Mouse (Mus musculus) heart, embryonic 11.5 days (tissue): Measurements from ENCODE around the gene Alkbh5. TPM values are rescaled to one million over a fixed set of nuclear protein-coding genes. Genes with fewer than 3 reads are reported as not detected.
"Not testable (repeated sequence)": the region's sequence is repeated elsewhere in the genome, so short reads cannot be mapped to it uniquely, and the experiment has no call there.

ENCODE experiments used
- ATAC-seq: fragments of 200-750 bp; cut with Nextera tagmentation; replicated peaks from 2 replicates; pipeline ENCODE4 v1.8.0; 2017; ENCODE audit warnings: moderate library complexity; ENCODE audit not compliant: insufficient number of reproducible peaks, low FRiP score, low TSS enrichment
- H3K27ac ChIP-seq: fragments of 300-500 bp; sonication (generic); 2 replicates; pipeline ENCODE4 v1.5.1; 2014; ENCODE audit warnings: mild to moderate bottlenecking, low read depth, low read length
- H3K27me3 ChIP-seq: fragments of 300-500 bp; sonication (generic); 2 replicates; pipeline ENCODE4 v1.6.1; 2014; ENCODE audit warnings: mild to moderate bottlenecking, low read length, mixed read lengths; ENCODE audit not compliant: control insufficient read depth, insufficient read depth
- H3K36me3 ChIP-seq: fragments of 300-500 bp; sonication (generic); 2 replicates; pipeline ENCODE4 v1.6.1; 2014; ENCODE audit warnings: mild to moderate bottlenecking, low read length, moderate library complexity, mixed read lengths; ENCODE audit not compliant: control insufficient read depth, insufficient read depth
- H3K4me1 ChIP-seq: fragments of 300-500 bp; sonication (generic); 2 replicates; pipeline ENCODE4 v1.6.1; 2014; ENCODE audit warnings: low read length; ENCODE audit not compliant: control insufficient read depth, insufficient read depth
- H3K4me2 ChIP-seq: fragments of 300-500 bp; sonication (generic); 2 replicates; pipeline ENCODE4 v1.6.1; 2014; ENCODE audit warnings: mild to moderate bottlenecking, moderate library complexity
- H3K4me3 ChIP-seq: fragments of 300-500 bp; sonication (generic); 2 replicates; pipeline ENCODE4 v1.5.1; 2014; ENCODE audit warnings: low read depth, low read length
- H3K9ac ChIP-seq: fragments of 300-500 bp; sonication (generic); 2 replicates; pipeline ENCODE4 v1.6.1; 2014; ENCODE audit warnings: mild to moderate bottlenecking, low read depth, low read length, moderate library complexity
- H3K9me3 ChIP-seq: fragments of 300-500 bp; sonication (generic); replicated peaks from 2 replicates; pipeline ENCODE4 v1.6.1; 2016; ENCODE audit warnings: low read length; ENCODE audit not compliant: control insufficient read depth
- WGBS: fragments of 180-500 bp; shearing (Covaris S2); extraction: QIAGEN DNeasy Blood & Tissue Kit; methylation state at CpG from one replicate; pipeline ENCODE4 v1.1.7; 2014; ENCODE audit not compliant: insufficient replicate concordance; 5-methylcytosine and 5-hydroxymethylcytosine counted together
- polyA plus RNA-seq: library from polyadenylated mRNA; unstranded; fragments of >200 nt; fragmentation: Nextera tagmentation; extraction: Ambion mirVana; gene quantifications from 2 replicates; pipeline ENCODE4 v1.2.1, GENCODE M21; 2014

Gene Alkbh5
- polyA plus RNA-seq, 1 experiment from 2014 or later, result 35.0 TPM

DNA sequence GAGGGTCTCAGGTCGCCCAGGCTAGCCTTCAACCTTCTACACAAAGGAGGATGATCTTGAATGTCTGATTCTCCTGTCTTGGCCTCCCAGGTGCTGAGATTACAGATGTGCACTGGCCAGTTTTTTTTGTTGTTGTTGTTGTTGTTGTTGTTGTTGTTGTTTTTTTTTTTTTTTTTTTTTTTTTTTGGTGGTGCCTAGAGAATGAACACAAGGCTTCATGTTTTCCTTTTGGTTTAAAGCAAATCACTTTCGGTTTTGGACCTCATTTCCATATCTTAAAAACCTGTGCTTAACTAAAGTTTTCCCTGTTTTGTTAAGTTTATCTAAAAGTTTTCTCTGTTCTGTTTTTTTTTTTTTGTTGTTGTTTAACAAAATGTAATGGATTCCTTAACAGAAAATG lies 3.4 kb downstream of the Alkbh5 start:
- H3K27me3 ChIP-seq, result no peaks in the 10 kb centered on the region
- H3K27ac ChIP-seq, result no peak overlapping the region
- no peaks in the 10 kb centered on the region for H3K36me3 ChIP-seq
- 5% methylated on average over 2 of the region's 2 CpGs for WGBS
- H3K9ac ChIP-seq, result peak overlapping the region; percentile 98; the same call in 1 of the 2 replicates
- peak overlapping the region; percentile 80 for H3K4me2 ChIP-seq
- ATAC-seq, result no peak
- peaks cover 27% of the 10 kb centered on the region for H3K4me1 ChIP-seq
- H3K9me3 ChIP-seq, result no peaks in the 10 kb centered on the region
- peak overlapping the region; percentile 98 for H3K4me3 ChIP-seq

DNA sequence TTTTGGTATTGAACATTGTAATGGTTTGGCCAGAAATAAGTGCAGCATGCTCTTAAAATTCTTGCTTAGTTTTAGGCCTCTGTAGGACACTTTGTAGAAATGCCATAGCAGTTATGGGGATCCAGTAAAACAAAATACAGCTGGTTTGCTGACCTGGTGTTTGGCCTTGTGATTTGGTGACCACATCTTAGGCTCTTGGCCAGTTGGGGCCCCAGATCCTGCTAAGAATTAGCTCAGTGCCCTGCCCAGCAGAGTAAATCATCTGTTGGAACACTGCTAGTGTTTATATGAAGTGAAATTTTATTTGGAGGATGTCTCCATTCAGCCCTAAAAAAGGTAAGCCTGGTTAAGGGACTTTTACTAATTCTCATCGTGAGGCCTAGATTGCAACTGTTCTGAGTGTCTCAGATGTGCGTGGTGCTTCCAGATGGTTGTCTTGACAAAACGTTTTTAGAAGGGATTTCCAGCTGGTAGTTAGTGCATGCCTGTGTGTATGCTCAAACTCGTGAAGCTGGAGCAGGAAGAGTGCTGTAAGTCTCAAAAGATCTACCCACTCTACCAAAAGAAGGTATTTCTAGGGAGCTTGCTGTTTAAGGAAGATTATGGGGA lies 3.9 kb downstream of the Alkbh5 start:
- Histone ChIP-seq H3K9me3 (no peaks in the 10 kb centered on the region), H3K36me3 (no peaks in the 10 kb centered on the region), H3K4me2 (peak overlapping the region; percentile 80), H3K27ac (no peak overlapping the region), H3K9ac (peak overlapping the region; percentile 34; the same call in 1 of the 2 replicates), H3K4me3 (peak overlapping the region; percentile 41), H3K4me1 (peaks cover 29% of the 10 kb centered on the region), H3K27me3 (no peaks in the 10 kb centered on the region)
- WGBS, result 10% methylated on average over 4 of the region's 4 CpGs
- no peak for ATAC-seq

DNA sequence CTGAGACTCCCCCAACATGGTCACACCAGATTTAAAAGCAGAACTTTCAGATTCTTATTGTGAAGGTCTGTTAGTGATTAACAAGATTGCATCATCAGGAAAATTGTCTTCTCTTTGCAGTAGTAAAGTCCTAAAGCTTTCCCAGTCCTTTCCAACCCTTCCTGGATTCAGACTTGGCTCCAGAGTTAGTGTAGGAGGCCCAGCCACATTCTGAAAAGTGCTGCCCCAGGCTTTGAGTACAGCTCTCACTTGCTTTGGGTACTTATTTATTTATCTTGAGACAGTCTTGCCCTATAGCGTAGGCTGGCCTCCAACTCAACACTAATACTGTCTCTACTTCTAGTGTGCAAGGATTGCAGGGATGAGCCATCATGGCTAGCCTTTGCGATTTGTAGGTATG lies 4.6 kb downstream of the Alkbh5 start:
- Histone ChIP-seq H3K9ac (0 out of 2 replicates have a peak overlapping the region, but pooled peaks have one; percentile 34), H3K36me3 (no peaks in the 10 kb centered on the region), H3K4me2 (peak overlapping the region; percentile 80), H3K27me3 (no peaks in the 10 kb centered on the region), H3K4me1 (peaks cover 33% of the 10 kb centered on the region), H3K27ac (no peak overlapping the region), H3K4me3 (peak overlapping the region; percentile 41), H3K9me3 (no peaks in the 10 kb centered on the region)
- 65% methylated on average over 2 of the region's 2 CpGs for WGBS
- ATAC-seq, result no peak

DNA sequence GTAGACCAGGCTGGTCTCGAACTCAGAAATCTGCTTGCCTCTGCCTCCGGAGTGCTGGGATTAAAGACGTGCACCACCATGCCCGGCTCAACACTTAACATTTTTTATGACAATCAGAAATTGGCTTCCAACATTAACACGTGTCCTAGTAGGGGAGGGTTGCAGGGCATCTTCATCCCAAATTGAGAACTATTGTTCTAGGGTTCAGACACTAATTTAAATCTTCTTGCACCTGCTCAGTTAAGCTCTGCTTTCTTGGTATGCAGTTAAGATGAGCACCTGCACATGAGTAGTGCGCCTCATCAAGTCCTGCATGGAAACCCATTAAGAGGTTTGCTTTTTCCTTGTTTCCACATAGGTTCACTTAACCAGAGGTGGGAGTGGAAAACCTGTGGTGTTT lies 5.7 kb downstream of the Alkbh5 start:
- ATAC-seq, result no peak
- WGBS, result 88% methylated on average over 6 of the region's 6 CpGs
- no peak overlapping the region for H3K9ac ChIP-seq
- H3K4me1 ChIP-seq, result peaks cover 27% of the 10 kb centered on the region
- H3K36me3 ChIP-seq, result no peaks in the 10 kb centered on the region
- no peaks in the 10 kb centered on the region for H3K27me3 ChIP-seq
- no peaks in the 10 kb centered on the region for H3K9me3 ChIP-seq
- H3K27ac ChIP-seq, result no peak overlapping the region
- H3K4me3 ChIP-seq, result no peak overlapping the region
- H3K4me2 ChIP-seq, result peak overlapping the region; percentile 4; the same call in 1 of the 2 replicates

DNA sequence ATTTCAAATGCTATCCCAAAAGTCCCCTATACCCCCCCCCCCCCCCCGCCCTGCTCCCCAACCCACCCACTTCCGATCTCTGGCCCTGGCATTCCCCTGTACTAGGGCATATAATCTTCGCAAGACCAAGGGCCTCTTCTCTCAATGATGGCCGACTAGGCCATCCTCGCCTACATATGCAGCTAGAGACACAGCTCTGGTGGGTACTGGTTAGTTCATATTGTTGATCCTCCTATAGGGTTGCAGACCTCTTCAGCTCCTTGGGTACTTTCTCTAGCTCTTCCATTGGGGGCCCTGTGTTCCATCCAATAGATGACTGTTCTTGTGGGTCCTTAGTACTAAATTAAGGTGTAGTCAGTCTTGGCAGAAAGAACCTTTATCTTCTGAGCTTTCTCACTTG lies 7.0 kb downstream of the Alkbh5 start:
- H3K27me3 ChIP-seq, H3K27ac ChIP-seq, H3K9me3 ChIP-seq, H3K4me3 ChIP-seq, H3K9ac ChIP-seq, ATAC-seq, H3K4me2 ChIP-seq, H3K36me3 ChIP-seq: not testable (repeated sequence)
- WGBS, result 91% methylated on average over 5 of the region's 5 CpGs
- peaks cover 32% of the 10 kb centered on the region for H3K4me1 ChIP-seq

DNA sequence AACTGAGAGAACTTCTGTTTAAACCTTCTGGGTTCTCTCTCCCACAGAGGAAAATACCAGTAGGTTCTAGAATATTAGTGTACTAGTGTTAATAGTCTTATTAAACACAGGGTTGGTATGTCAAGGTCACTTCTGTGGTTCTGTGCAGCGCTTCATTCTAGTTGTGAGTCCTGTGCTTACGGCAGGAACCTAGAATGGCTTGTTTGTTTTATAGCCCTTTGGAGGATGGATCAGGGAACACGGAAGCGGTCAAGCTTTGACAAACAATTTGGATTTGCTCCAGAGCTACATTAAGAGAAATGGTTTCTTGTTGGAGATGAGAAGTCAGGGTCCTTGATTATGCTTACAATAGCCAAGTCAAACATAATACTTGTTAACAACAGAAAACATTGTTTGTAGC lies 9.3 kb downstream of the Alkbh5 start:
- no peak overlapping the region for H3K27ac ChIP-seq
- peaks cover 27% of the 10 kb centered on the region for H3K4me1 ChIP-seq
- 0 out of 2 replicates have a peak overlapping the region, but pooled peaks have one; percentile 8 for H3K4me2 ChIP-seq

DNA sequence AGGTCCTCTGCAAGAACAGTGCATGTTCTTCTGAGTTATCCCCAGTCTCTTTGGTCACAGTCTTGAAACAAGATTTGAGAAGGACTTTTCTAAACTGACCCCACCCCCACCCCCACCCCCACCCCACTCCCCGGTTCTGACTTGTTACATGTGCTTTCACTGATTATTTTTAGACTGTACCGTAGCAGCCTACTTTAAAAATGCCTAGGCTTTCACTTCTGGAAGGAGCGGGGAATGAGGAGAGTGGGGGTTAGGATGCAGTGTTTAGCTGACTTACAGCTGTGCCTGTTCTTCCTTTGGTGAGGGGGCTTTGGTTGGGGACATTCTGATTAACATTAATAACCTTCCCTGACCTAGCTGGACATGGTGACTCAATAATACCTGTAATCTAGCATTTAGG lies 11.9 kb downstream of the Alkbh5 start:
- Histone ChIP-seq H3K4me3 (no peak overlapping the region), H3K9ac (no peak overlapping the region), H3K27ac (peak overlapping the region; percentile 50; the same call in 1 of the 2 replicates), H3K36me3 (peaks cover 10% of the 10 kb centered on the region), H3K4me2 (peak overlapping the region; percentile 45), H3K9me3 (no peaks in the 10 kb centered on the region), H3K4me1 (peaks cover 16% of the 10 kb centered on the region), H3K27me3 (no peaks in the 10 kb centered on the region)
- 58% methylated on average over 3 of the region's 3 CpGs for WGBS
- no peak for ATAC-seq

More for the DNA sequence above, 9.3 kb downstream of the Alkbh5 start:
- Histone ChIP-seq H3K27me3 (no peaks in the 10 kb centered on the region), H3K9me3 (no peaks in the 10 kb centered on the region), H3K36me3 (peaks cover 4% of the 10 kb centered on the region), H3K9ac (no peak overlapping the region), H3K4me3 (no peak overlapping the region)
- ATAC-seq, result no peak
- WGBS, result 81% methylated on average over 4 of the region's 4 CpGs

DNA sequence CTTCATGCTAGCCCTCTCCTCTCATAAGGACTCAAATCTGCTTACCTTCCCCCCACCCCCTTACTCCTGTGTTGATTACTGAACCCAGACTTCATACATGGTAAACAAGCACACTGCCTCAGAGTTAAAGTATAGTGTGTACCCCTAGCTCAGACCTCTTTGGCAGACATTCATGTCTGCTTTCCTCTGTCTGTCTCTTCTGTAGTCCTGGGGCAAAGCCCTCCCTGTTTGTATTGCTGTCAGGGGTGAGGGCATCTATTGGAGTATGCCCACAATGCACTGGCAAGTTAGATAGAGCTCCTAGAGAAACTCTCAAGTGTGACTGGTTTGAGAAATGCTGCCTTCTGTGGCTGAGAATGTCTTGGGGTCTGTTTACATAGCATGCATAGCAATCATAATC lies 16.9 kb downstream of the Alkbh5 start:
- Histone ChIP-seq H3K27me3 (no peaks in the 10 kb centered on the region), H3K9ac (no peak overlapping the region), H3K4me3 (no peak overlapping the region), H3K36me3 (peaks cover 30% of the 10 kb centered on the region), H3K4me1 (peaks cover 3% of the 10 kb centered on the region; the same call in 1 of the 2 replicates), H3K27ac (no peak overlapping the region), H3K9me3 (no peaks in the 10 kb centered on the region), H3K4me2 (no peak overlapping the region)
- ATAC-seq, result no peak

DNA sequence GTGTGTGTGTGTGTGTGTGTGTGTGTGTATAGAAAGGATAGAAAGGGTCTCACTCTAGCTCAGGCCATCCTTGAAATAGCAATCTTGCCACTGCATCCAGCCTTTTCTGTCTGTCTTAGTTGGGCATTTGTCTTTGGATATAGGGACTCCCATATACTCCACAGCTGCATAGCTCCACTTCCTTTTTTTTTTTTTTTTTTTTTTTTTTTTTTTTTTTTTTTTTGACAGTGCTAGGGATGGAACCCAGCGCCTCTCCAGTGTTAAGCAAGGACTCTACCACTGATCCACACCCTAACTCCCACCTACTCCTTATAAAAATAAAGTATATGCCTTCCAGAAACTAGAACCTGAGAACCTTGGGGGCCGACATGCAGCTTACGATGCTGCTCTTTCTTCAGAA lies 21.5 kb downstream of the Alkbh5 start:
- no peak overlapping the region for H3K4me3 ChIP-seq
- no peaks in the 10 kb centered on the region for H3K9me3 ChIP-seq
- H3K27ac ChIP-seq, result no peak overlapping the region
- H3K36me3 ChIP-seq, result peaks cover 21% of the 10 kb centered on the region
- no peak overlapping the region for H3K9ac ChIP-seq
- no peak for ATAC-seq
- no peaks in the 10 kb centered on the region for H3K4me1 ChIP-seq
- 90% methylated on average over 3 of the region's 3 CpGs for WGBS
- no peak overlapping the region for H3K4me2 ChIP-seq
- no peaks in the 10 kb centered on the region for H3K27me3 ChIP-seq
